Mouse (Mus musculus) ES-E14 (cell line): ENCODE measurements around the gene Scarf1. TPM values are rescaled to one million over a fixed set of nuclear protein-coding genes. Genes with fewer than 3 reads are reported as not detected.
A peak's percentile ranks its signal among the peaks of the same experiment; 100 is the strongest.

ENCODE experiments used
- DNase-seq: peaks from one replicate; pipeline ENCODE4 v3.0.0-alpha.2; 2013; ENCODE audit warnings: low read depth, low spot score
- H3K27ac ChIP-seq: 2 replicates; pipeline ENCODE4 v1.5.1; 2012; ENCODE audit warnings: low read depth, mild to moderate bottlenecking, low read length, moderate library complexity, mixed read lengths; ENCODE audit not compliant: poor library complexity, insufficient read depth, severe bottlenecking
- H3K36me3 ChIP-seq: 2 replicates; pipeline ENCODE4 v1.6.1; 2012; ENCODE audit warnings: mild to moderate bottlenecking, low read length, moderate library complexity, mixed read lengths; ENCODE audit not compliant: control insufficient read depth, poor library complexity, insufficient read depth, severe bottlenecking
- H3K4me1 ChIP-seq, 2 experiments: fragments of 150-350 bp in 1 of 2; sonication (generic) in 1 of 2; 2 replicates each; pipeline ENCODE4 v1.6.1; 2012; ENCODE audit warnings: low read length in 2 of 2, mild to moderate bottlenecking in 1 of 2, mixed read lengths in 1 of 2; ENCODE audit not compliant: control insufficient read depth in 2 of 2, insufficient read depth in 2 of 2, poor library complexity in 1 of 2
- H3K4me3 ChIP-seq, 2 experiments: fragments of 150-350 bp in 1 of 2; sonication (generic) in 1 of 2; 2 replicates each; pipeline ENCODE4 v1.5.1; 2012; ENCODE audit warnings: low read length in 2 of 2, low read depth in 1 of 2, mild to moderate bottlenecking in 1 of 2, mixed read lengths in 1 of 2; ENCODE audit not compliant: insufficient read depth in 1 of 2, poor library complexity in 1 of 2, severe bottlenecking in 1 of 2
- H3K9ac ChIP-seq: 2 replicates; pipeline ENCODE4 v1.6.1; 2012; ENCODE audit warnings: low read depth, mild to moderate bottlenecking, low read length, mixed read lengths; ENCODE audit not compliant: poor library complexity, insufficient read depth, severe bottlenecking
- H3K9me3 ChIP-seq: fragments of 150-350 bp; sonication (generic); 2 replicates; pipeline ENCODE4 v1.6.1; 2012; ENCODE audit warnings: low read depth, mild to moderate bottlenecking, low read length; ENCODE audit not compliant: control insufficient read depth, insufficient read depth
- CHD2 ChIP-seq: IDR thresholded peaks from 2 replicates; pipeline ENCODE4 v1.6.1; 2014; ENCODE audit warnings: mild to moderate bottlenecking, low read depth, low read length, inconsistent platforms
- HCFC1 ChIP-seq: IDR thresholded peaks from 2 replicates; pipeline ENCODE4 v1.6.1; 2012; ENCODE audit warnings: low read length, inconsistent platforms, borderline replicate concordance; ENCODE audit not compliant: insufficient read depth
- MAFK ChIP-seq: IDR thresholded peaks from 2 replicates; pipeline ENCODE4 v1.6.1; 2014; ENCODE audit warnings: mild to moderate bottlenecking, low read depth, low read length, inconsistent platforms; ENCODE audit not compliant: insufficient read depth
- ZC3H11A ChIP-seq: IDR thresholded peaks from 2 replicates; pipeline ENCODE4 v1.6.1; 2012; ENCODE audit warnings: low read depth, mild to moderate bottlenecking, inconsistent platforms, low read length, borderline replicate concordance
- ZNF384 ChIP-seq: IDR thresholded peaks from 2 replicates; pipeline ENCODE4 v1.6.1; 2012; ENCODE audit warnings: low read depth, low read length, inconsistent platforms
- in situ Hi-C, 2 experiments: fragments of 600-800 bp; cut with MboI; formaldehyde crosslinking; loops; one replicate each; pipeline ENCODE4 v1.15.1; 2025; ENCODE audit warnings: low sequenced_read_pairs in 2 of 2, inconsistent platforms in 1 of 2; ENCODE audit not compliant: unreplicated experiment in 2 of 2
- total RNA-seq: library from RNA; depleted of rRNA; stranded (reverse); fragments of 300-350 nt; gene quantifications from 2 replicates; pipeline ENCODE4 v1.2.3, GENCODE M21; 2012

Scarf1 gene
- total RNA-seq, 1 experiment = 3.1 TPM

- H3K9ac ChIP-seq = peak within 1 kb of the TSS; percentile 99
- in situ Hi-C loops = loop anchor here in 1 of 2 experiments (25.0 kb wide), 1 partner anchor 824 kb away; no protein-coding TSS in a partner anchor
- peak; percentile 96 for DNase-seq
- H3K36me3 ChIP-seq = peaks cover 26% of the 10 kb centered on the region
- peak within 1 kb of the TSS; percentile 77 for H3K27ac ChIP-seq
- TF ChIP-seq ZNF384 = no peak
- peak; percentile 86 for TF ChIP-seq CHD2
- TF ChIP-seq HCFC1 = peak; percentile 77
- H3K4me1 ChIP-seq = peaks cover 2 to 4% of the 10 kb centered on the region in 2 experiments; a peak in 3 of 4 replicates
- peak within 1 kb of the TSS; percentile 96 to 98 for H3K4me3 ChIP-seq
- H3K9me3 ChIP-seq = no peaks in the 10 kb centered on the region
Measured at GRCm38 (mm10) chr11:75486601-75487285, 26.6 kb upstream of the Scarf1 start, which contains the start of gene Prpf8. Prpf8 (plus strand) TSS chr11:75486816.

- TF ChIP-seq CHD2 (no peak), MAFK (no peak), HCFC1 (no peak), ZC3H11A (no peak), ZNF384 (no peak)
- DNase-seq = no peak
Measured at GRCm38 (mm10) chr11:75487496-75487895, 25.8 kb upstream of the Scarf1 start.

GRCm38 (mm10) chr11:75494296-75495049, 18.9 kb upstream of the Scarf1 start:
- Histone ChIP-seq H3K4me3 (no peak overlapping the region), H3K27ac (no peak overlapping the region), H3K9me3 (no peaks in the 10 kb centered on the region), H3K4me1 (no peaks in the 10 kb centered on the region), H3K9ac (no peak overlapping the region), H3K36me3 (peaks cover 82% of the 10 kb centered on the region)
- in situ Hi-C loops = loop anchor here (10.0 to 25.0 kb wide), 2 partner anchors 590 to 832 kb away; no protein-coding TSS in a partner anchor
- DNase-seq = no peak
- TF ChIP-seq ZNF384 = no peak
- no peak for TF ChIP-seq CHD2
- TF ChIP-seq ZC3H11A = no peak
- no peak for TF ChIP-seq HCFC1
- TF ChIP-seq MAFK = no peak

More at GRCm38 (mm10) chr11:75487496-75487895, 25.8 kb upstream of the Scarf1 start:
- in situ Hi-C loops = loop anchor here in 1 of 2 experiments (25.0 kb wide), 1 partner anchor 825 kb away; no protein-coding TSS in a partner anchor
- H3K36me3 ChIP-seq = peaks cover 34% of the 10 kb centered on the region
- H3K9me3 ChIP-seq = no peaks in the 10 kb centered on the region
- peak overlapping the region; percentile 99 for H3K9ac ChIP-seq
- no peak overlapping the region for H3K27ac ChIP-seq
- peak overlapping the region; percentile 96 to 98 for H3K4me3 ChIP-seq
- peaks cover 2 to 4% of the 10 kb centered on the region in 2 experiments; a peak in 3 of 4 replicates for H3K4me1 ChIP-seq

GRCm38 (mm10) chr11:75498126-75498525, 15.2 kb upstream of the Scarf1 start:
- Histone ChIP-seq H3K9ac (no peak overlapping the region), H3K9me3 (no peaks in the 10 kb centered on the region), H3K36me3 (peaks cover 82% of the 10 kb centered on the region), H3K4me1 (no peaks in the 10 kb centered on the region), H3K4me3 (no peak overlapping the region), H3K27ac (no peak overlapping the region)
- in situ Hi-C loops = loop anchor here (10.0 to 25.0 kb wide), 2 partner anchors 593 to 836 kb away; no protein-coding TSS in a partner anchor
- DNase-seq = no peak
- TF ChIP-seq ZC3H11A = no peak
- no peak for TF ChIP-seq MAFK
- TF ChIP-seq CHD2 = no peak
- TF ChIP-seq ZNF384 = no peak
- no peak for TF ChIP-seq HCFC1
